Mouse (Mus musculus) heart, embryonic 13.5 days (tissue): ENCODE measurements at regions not wholly inside any gene's neighbourhood (a gene's known extent, or its start where the extent isn't known, plus 50 kb on each side); places are given as distances from the start of the nearest gene placed in this dataset.

ENCODE experiments used
- ATAC-seq: fragments of 200-750 bp; cut with Nextera tagmentation; 2 replicates; pipeline ENCODE4 v1.8.0; 2017; ENCODE audit warnings: moderate TSS enrichment; ENCODE audit not compliant: insufficient number of reproducible peaks, low FRiP score, low TSS enrichment; ENCODE audit errors: extremely low read depth
- H3K27ac ChIP-seq: fragments of 300-500 bp; sonication (generic); replicated peaks from 2 replicates; pipeline ENCODE4 v1.5.1; 2015; ENCODE audit warnings: moderate library complexity, mild to moderate bottlenecking, inconsistent platforms
- H3K27me3 ChIP-seq: fragments of 300-500 bp; sonication (generic); replicated peaks from 2 replicates; pipeline ENCODE4 v1.6.1; 2015; ENCODE audit warnings: mild to moderate bottlenecking, inconsistent platforms
- H3K36me3 ChIP-seq: fragments of 300-500 bp; sonication (generic); 2 replicates; pipeline ENCODE4 v1.6.1; 2015; ENCODE audit warnings: mild to moderate bottlenecking, inconsistent platforms
- H3K4me1 ChIP-seq: fragments of 300-500 bp; sonication (generic); 2 replicates; pipeline ENCODE4 v1.6.1; 2015; ENCODE audit warnings: inconsistent platforms
- H3K4me2 ChIP-seq: fragments of 300-500 bp; sonication (generic); 2 replicates; pipeline ENCODE4 v1.6.1; 2015; ENCODE audit warnings: inconsistent platforms, mild to moderate bottlenecking, moderate library complexity
- H3K4me3 ChIP-seq: fragments of 300-500 bp; sonication (generic); 2 replicates; pipeline ENCODE4 v1.5.1; 2015; ENCODE audit warnings: moderate library complexity, mild to moderate bottlenecking, inconsistent platforms
- H3K9ac ChIP-seq: fragments of 300-500 bp; sonication (generic); 2 replicates; pipeline ENCODE4 v1.6.1; 2015; ENCODE audit warnings: inconsistent platforms, mild to moderate bottlenecking, moderate library complexity
- H3K9me3 ChIP-seq: fragments of 300-500 bp; sonication (generic); 2 replicates; pipeline ENCODE4 v1.6.1; 2016; ENCODE audit warnings: inconsistent platforms
- WGBS: fragments of 180-500 bp; shearing (Covaris S2); methylation state at CpG from one replicate; pipeline ENCODE4 v1.1.7; 2015; ENCODE audit warnings: mixed read lengths; 5-methylcytosine and 5-hydroxymethylcytosine counted together

DNA sequence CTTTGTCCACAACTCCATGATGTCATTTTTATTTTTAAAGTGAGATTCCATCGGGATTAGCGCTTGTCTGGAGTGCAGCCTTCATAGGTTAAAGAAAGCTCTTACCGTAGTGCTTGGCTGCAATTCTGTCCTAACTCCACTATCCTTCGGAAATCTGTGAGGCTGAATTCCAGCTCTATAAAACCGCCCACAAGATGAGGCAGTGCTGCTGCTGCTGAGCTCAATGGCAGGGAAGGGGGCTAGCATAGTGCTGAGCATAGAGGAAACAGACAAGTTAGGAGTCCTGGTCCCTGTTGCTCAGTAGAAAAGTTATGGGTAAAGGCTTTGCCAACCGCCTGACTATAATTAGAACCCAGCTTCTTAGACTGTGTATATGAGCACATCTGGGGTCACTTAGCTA lies 163.5 kb downstream of the Maf start:
- Histone ChIP-seq H3K4me2 (no peak overlapping the region), H3K36me3 (no peaks in the 10 kb centered on the region), H3K9ac (no peak overlapping the region), H3K27me3 (no peaks in the 10 kb centered on the region; the same call in 1 of the 2 replicates), H3K27ac (no peak overlapping the region), H3K4me1 (peaks cover 16% of the 10 kb centered on the region; the same call in 1 of the 2 replicates), H3K9me3 (no peaks in the 10 kb centered on the region), H3K4me3 (no peak overlapping the region)
- no peak for ATAC-seq
- 49% methylated on average over 6 of the region's 6 CpGs for WGBS

DNA sequence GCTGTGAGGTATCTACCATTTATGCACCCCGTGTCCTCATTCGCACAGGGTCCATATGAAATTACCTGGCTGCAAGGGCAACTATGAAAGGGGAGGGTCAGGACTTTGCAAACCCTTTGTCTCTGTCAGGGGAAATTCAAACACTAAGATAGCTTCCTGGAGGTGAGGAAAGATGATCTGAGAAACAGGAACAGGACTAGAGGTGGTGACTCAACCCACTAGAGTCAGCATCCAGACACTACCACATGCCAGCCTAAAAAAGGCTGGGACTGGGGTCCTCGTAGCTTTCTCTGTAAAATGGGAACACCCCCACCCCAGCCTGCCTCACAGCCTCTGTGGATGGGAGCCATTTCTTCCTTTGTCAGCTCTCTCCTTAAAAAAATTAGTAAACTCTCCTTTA lies 164.7 kb downstream of the Maf start:
- no peaks in the 10 kb centered on the region for H3K36me3 ChIP-seq
- no peaks in the 10 kb centered on the region; the same call in 1 of the 2 replicates for H3K27me3 ChIP-seq
- H3K9ac ChIP-seq, result no peak overlapping the region
- WGBS, result 82% methylated on average over 3 of the region's 3 CpGs
- peaks cover 26% of the 10 kb centered on the region for H3K4me1 ChIP-seq
- no peak overlapping the region for H3K4me2 ChIP-seq
- no peak overlapping the region for H3K4me3 ChIP-seq
- no peaks in the 10 kb centered on the region for H3K9me3 ChIP-seq
- no peak for ATAC-seq
- H3K27ac ChIP-seq, result no peak overlapping the region

DNA sequence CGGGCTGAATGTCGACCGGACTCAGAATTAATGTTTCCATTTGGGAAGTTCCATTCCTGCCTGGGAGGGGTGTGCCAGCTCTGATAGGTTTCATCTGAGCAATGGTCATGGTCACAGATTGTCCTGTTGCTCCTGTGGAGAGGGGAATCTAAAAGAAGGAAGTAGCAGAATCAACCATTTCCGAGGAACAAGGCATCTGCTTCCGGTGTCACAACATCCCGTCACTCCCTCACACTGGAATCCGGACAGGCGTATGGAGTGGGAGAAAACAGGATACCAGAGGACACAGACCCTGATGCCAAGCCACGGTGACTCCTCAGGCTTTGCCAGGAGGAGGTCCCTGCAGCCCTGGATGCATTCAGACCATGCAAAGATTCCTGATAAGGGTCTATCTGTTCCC lies 168.0 kb downstream of the Maf start:
- no peak overlapping the region for H3K4me3 ChIP-seq
- H3K27me3 ChIP-seq, result peaks cover 9% of the 10 kb centered on the region
- no peaks in the 10 kb centered on the region for H3K9me3 ChIP-seq
- no peaks in the 10 kb centered on the region for H3K36me3 ChIP-seq
- no peak overlapping the region for H3K9ac ChIP-seq
- no peak for ATAC-seq
- H3K4me1 ChIP-seq, result peaks cover 47% of the 10 kb centered on the region
- H3K4me2 ChIP-seq, result no peak overlapping the region
- 47% methylated on average over 9 of the region's 9 CpGs for WGBS
- no peak overlapping the region for H3K27ac ChIP-seq

DNA sequence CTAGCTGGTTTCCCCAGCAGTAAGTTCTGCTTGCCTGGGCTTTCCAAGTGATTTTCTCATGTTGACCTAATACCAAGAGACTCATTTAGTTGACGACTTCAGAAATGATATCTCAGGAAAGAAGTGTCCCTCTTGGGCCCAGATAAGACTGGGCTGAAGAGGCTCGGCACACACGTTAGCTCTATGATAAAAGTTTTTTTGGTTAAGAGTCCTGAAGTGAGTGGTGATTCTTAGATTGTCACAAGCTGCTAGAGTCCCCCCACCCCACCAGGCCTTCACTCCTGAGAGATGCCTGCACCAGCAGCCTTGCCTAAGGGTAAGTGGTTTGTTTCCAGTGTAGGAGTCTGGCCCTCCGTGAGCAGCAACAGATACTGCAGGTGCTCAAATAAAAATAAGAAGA lies 169.4 kb downstream of the Maf start:
- Histone ChIP-seq H3K4me2 (no peak overlapping the region), H3K9ac (no peak overlapping the region), H3K4me3 (no peak overlapping the region), H3K4me1 (peaks cover 41% of the 10 kb centered on the region), H3K27me3 (peaks cover 9% of the 10 kb centered on the region), H3K9me3 (no peaks in the 10 kb centered on the region), H3K27ac (no peak overlapping the region), H3K36me3 (no peaks in the 10 kb centered on the region)
- ATAC-seq, result no peak
- WGBS, result 22% methylated on average over 4 of the region's 4 CpGs

DNA sequence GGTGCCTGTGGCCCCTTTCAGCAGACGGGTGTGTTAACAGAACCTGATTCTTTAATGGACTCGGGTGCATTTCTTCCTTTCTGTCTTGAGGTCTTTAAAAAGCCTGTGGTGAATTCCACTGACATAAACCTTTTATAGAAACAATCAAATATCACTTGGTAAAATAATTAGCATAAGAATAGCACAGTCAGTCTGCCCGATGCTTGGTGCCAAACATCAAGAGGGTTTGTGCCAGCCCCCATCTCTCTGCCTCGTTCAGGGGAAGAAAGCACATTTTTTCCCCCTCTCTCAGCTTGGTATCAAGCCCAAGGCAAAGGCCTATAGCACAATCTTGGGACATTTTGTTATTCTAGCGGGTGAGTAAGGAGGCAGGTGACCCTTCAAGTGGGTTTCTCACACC lies 169.8 kb downstream of the Maf start:
- no peaks in the 10 kb centered on the region for H3K36me3 ChIP-seq
- peaks cover 41% of the 10 kb centered on the region for H3K4me1 ChIP-seq
- 55% methylated on average over 5 of the region's 5 CpGs for WGBS
- H3K27ac ChIP-seq, result no peak overlapping the region
- ATAC-seq, result no peak
- H3K9ac ChIP-seq, result no peak overlapping the region
- peaks cover 9% of the 10 kb centered on the region for H3K27me3 ChIP-seq
- H3K9me3 ChIP-seq, result no peaks in the 10 kb centered on the region
- H3K4me2 ChIP-seq, result no peak overlapping the region
- no peak overlapping the region for H3K4me3 ChIP-seq

DNA sequence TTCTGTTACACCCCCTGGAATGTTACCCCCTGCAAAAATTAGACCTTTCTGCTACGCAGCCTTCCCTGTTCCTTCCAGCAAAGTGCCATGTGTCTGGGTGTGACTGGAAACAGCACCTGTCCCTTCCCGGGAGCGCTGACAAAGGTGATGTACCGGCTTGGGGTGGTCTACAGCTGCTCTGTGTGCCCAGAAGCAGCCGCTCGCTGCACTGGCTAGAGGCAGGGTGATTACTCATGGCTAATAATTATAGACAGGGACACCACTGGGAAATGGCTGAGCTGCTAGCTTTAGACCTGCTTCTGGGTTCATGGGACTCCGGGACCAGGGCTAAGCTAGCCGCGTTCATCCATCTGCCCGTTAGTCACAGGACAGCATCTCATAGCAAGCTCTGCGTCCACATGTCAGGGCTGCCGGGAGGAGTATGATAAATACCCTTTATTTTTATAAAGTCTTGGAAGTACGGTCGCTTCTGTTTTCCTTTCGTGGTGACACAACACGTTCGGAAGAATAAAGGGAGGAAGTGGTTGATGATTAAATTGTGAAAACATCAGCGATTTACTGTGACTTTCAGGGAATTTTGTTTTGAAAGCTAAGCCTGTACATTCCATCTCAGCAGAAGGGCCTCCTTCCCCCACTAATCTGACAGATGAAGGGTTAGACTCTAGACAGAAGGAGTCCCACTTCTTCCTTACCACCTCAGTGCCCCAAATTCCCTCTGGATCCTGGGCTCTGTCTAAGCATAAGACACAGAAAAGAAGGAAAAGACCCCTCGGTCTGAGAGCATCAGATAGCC lies 170.8 kb downstream of the Maf start:
- WGBS, result 53% methylated on average over 19 of the region's 19 CpGs
- Histone ChIP-seq H3K27me3 (peaks cover 9% of the 10 kb centered on the region), H3K4me3 (no peak overlapping the region), H3K9ac (no peak overlapping the region), H3K4me1 (peaks cover 50% of the 10 kb centered on the region), H3K27ac (no peak overlapping the region), H3K36me3 (no peaks in the 10 kb centered on the region), H3K9me3 (no peaks in the 10 kb centered on the region), H3K4me2 (no peak overlapping the region)
- no peak for ATAC-seq

DNA sequence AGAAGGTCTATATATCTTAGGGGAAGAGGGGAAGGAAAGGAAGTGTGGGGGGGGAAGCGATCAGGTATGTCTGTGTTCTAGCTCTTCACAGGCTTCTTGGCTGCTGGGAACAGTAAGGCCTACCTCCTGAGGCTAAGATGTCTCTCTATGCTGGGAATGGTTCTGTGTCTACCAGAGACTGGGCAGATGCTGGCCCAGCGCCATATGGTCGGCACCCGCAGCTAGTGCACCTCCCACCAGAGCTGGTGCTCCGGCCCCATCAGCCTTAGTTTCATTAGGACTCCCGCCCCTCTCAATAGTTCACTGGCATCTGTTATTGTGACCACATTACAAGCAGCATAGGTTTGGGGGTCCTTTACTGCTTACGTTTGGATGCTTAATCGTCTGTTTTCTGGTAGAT lies 171.6 kb downstream of the Maf start:
- H3K27me3 ChIP-seq, result peaks cover 9% of the 10 kb centered on the region; the same call in 1 of the 2 replicates
- H3K9me3 ChIP-seq, result no peaks in the 10 kb centered on the region
- WGBS, result 63% methylated on average over 8 of the region's 8 CpGs
- ATAC-seq, result no peak
- no peak overlapping the region for H3K9ac ChIP-seq
- no peak overlapping the region for H3K4me2 ChIP-seq
- no peak overlapping the region for H3K27ac ChIP-seq
- H3K4me1 ChIP-seq, result peaks cover 57% of the 10 kb centered on the region
- no peak overlapping the region for H3K4me3 ChIP-seq
- H3K36me3 ChIP-seq, result no peaks in the 10 kb centered on the region

DNA sequence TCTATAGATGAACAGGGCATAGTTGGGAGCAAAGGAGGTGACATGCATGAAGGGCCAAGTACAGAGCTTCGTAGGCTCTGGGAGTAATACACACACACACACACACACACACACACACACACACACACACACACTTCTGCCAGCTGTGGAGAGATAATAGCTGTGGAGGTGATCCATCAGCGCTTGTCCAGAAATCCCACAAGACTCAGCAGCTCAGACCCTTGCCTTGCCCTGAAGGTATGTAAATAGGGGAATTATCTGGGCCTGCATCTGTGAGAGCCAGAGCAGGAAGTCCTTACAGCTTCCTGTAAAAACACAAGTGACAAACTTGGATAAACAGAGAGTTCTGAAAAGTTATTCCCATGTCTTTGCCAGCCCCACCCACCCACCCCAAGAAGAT lies 173.6 kb downstream of the Maf start:
- H3K4me2 ChIP-seq, result no peak overlapping the region
- 32% methylated on average over 2 of the region's 2 CpGs for WGBS
- H3K4me3 ChIP-seq, result no peak overlapping the region
- H3K27ac ChIP-seq, result no peak overlapping the region
- no peak overlapping the region for H3K9ac ChIP-seq
- no peaks in the 10 kb centered on the region for H3K9me3 ChIP-seq
- H3K4me1 ChIP-seq, result peaks cover 61% of the 10 kb centered on the region
- no peaks in the 10 kb centered on the region for H3K36me3 ChIP-seq
- ATAC-seq, result no peak
- H3K27me3 ChIP-seq, result peaks cover 9% of the 10 kb centered on the region; the same call in 1 of the 2 replicates

DNA sequence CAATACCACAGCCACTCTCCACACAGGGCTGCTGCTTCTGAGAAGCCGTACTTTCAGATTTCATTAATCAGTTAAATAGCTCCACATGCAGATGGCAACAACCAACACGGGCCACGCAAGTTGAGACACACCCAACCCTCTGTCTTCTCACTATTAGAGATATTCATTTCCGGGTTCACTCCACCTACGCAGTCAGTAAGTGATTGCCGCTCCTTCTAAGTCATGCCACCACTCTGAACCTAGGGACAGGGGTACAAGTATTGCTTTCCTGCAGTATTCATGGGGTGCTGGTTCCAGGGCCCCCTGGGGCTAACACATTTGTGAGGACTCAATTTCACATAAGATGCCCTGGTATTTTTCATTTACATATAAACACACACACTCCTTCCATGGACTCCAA lies 176.3 kb downstream of the Maf start:
- Histone ChIP-seq H3K9ac (no peak overlapping the region), H3K27me3 (peaks cover 4% of the 10 kb centered on the region; the same call in 1 of the 2 replicates), H3K36me3 (no peaks in the 10 kb centered on the region), H3K4me1 (peaks cover 52% of the 10 kb centered on the region), H3K4me3 (no peak overlapping the region), H3K4me2 (no peak overlapping the region), H3K27ac (no peak overlapping the region), H3K9me3 (no peaks in the 10 kb centered on the region)
- 82% methylated on average over 6 of the region's 6 CpGs for WGBS
- ATAC-seq, result no peak

DNA sequence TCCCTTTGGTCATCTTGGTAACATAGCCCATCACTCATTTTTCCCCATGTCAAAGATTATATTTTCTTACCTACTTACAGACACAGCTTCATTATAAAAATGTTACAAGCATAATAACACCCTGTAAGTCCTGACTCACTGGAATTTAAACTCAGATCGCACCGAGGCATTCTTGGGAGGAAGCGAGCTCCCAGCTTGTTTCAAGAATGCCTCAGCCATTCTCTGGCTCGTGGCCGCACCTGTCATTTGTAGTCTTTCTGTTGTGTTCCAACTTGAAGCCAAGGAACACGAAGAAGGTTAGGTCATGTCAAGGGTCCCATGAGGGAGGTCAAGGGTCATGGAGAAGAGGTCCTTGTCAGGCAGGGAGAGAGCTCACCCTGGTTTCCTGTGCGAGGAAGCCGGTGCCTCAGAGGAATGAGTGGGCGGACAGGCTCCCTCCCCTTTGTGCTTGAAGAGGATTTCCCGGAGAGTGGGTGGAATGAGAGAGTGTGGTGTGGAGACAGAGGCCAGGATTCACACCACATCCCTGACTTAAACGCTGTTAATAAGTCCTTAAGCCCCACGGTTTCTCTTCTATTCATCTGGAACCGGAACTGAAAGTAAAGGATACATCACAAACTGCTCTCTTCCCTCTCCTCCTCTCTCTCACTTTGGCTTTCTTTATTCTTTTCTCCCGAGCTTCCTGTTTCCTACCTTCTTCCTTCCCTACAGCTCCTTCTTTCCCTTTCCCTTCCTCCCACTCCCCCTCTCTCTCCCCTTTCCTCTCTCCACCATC lies 177.8 kb downstream of the Maf start:
- WGBS, result 29% methylated on average over 14 of the region's 14 CpGs

DNA sequence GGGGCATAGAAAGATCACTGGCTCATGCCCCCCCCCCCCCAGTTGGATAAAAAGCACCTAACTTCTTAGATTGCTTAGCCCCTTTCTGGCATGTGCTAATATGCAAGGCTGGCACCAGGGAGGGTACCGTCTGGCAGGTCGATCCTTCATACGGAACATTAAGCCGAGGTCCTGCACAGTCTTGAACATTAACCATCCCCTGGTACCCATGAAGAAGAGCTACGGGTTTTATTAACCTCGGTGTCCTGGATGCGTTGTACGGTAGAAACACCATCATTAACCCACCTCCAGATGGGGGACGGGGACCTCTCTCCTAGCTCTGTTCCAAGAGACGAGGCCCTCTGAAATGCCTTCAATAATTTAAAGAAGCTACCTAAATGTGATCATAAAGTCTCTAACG lies 178.7 kb downstream of the Maf start:
- no peak overlapping the region for H3K4me2 ChIP-seq
- no peak overlapping the region for H3K9ac ChIP-seq
- peaks cover 54% of the 10 kb centered on the region for H3K4me1 ChIP-seq
- ATAC-seq, result no peak
- H3K36me3 ChIP-seq, result no peaks in the 10 kb centered on the region
- 93% methylated on average over 11 of the region's 11 CpGs for whole genome bisulfite sequencing
- H3K27me3 ChIP-seq, result no peaks in the 10 kb centered on the region
- no peak overlapping the region for H3K4me3 ChIP-seq
- H3K9me3 ChIP-seq, result no peaks in the 10 kb centered on the region
- H3K27ac ChIP-seq, result no peak overlapping the region

More for the DNA sequence above, 177.8 kb downstream of the Maf start:
- Histone ChIP-seq H3K4me3 (no peak overlapping the region), H3K9ac (peak overlapping the region; percentile 12; the same call in 1 of the 2 replicates), H3K9me3 (no peaks in the 10 kb centered on the region), H3K4me2 (peak overlapping the region; percentile 35), H3K4me1 (peaks cover 48% of the 10 kb centered on the region), H3K27ac (peak overlapping the region; percentile 12; the same call in 1 of the 2 replicates), H3K27me3 (no peaks in the 10 kb centered on the region), H3K36me3 (no peaks in the 10 kb centered on the region)
- ATAC-seq, result no peak
